Mouse (Mus musculus) MEL (cell line): Measurements from ENCODE around the gene Nox3. TPM values are rescaled to one million over a fixed set of nuclear protein-coding genes. Genes with fewer than 3 reads are reported as not detected.

Source experiments
- DNase-seq: peaks from one replicate; pipeline ENCODE4 v3.0.0; 2011; ENCODE audit warnings: low read depth, low spot score
- H3K27ac ChIP-seq: 2 replicates; pipeline ENCODE4 v1.5.1; 2012; ENCODE audit warnings: low read depth, mild to moderate bottlenecking, control low read depth, low read length, moderate library complexity; ENCODE audit not compliant: control insufficient read depth
- H3K27me3 ChIP-seq, 2 experiments: fragments of 150-350 bp in 1 of 2; sonication (generic) in 1 of 2; 2 replicates each; pipeline ENCODE4 v1.6.1; 2012; ENCODE audit warnings: low read length in 2 of 2, mild to moderate bottlenecking in 2 of 2, improper control_type of control experiment in 1 of 2, moderate library complexity in 1 of 2; ENCODE audit not compliant: insufficient read depth in 2 of 2, control insufficient read depth in 1 of 2
- H3K36me3 ChIP-seq, 2 experiments: 2 replicates each; pipeline ENCODE4 v1.6.1; 2012 to 2014; ENCODE audit warnings: low read length in 2 of 2, improper control_type of control experiment in 1 of 2, inconsistent platforms in 1 of 2, mild to moderate bottlenecking in 1 of 2; ENCODE audit not compliant: insufficient read depth in 2 of 2, control insufficient read depth in 1 of 2
- H3K4me1 ChIP-seq, 2 experiments: fragments of 150-350 bp in 1 of 2; sonication (generic) in 1 of 2; 2 replicates each; pipeline ENCODE4 v1.6.1; 2012; ENCODE audit warnings: low read length in 2 of 2, improper control_type of control experiment in 1 of 2, mild to moderate bottlenecking in 1 of 2; ENCODE audit not compliant: insufficient read depth in 2 of 2, control insufficient read depth in 1 of 2
- H3K4me3 ChIP-seq, 2 experiments: fragments of 150-350 bp in 1 of 2; sonication (generic) in 1 of 2; 2 replicates each; pipeline ENCODE4 v1.5.1; 2012; ENCODE audit warnings: low read depth in 2 of 2, low read length in 2 of 2, mild to moderate bottlenecking in 2 of 2, moderate library complexity in 2 of 2, control low read depth in 1 of 2, improper control_type of control experiment in 1 of 2; ENCODE audit not compliant: control insufficient read depth in 1 of 2, insufficient read depth in 1 of 2
- H3K79me2 ChIP-seq: 2 replicates; pipeline ENCODE4 v1.6.1; 2012; ENCODE audit warnings: mild to moderate bottlenecking, low read length, moderate library complexity; ENCODE audit not compliant: control insufficient read depth, poor library complexity, insufficient read depth
- H3K9ac ChIP-seq: 2 replicates; pipeline ENCODE4 v1.6.1; 2012; ENCODE audit warnings: low read depth, mild to moderate bottlenecking, control low read depth, low read length, moderate library complexity; ENCODE audit not compliant: control insufficient read depth, poor library complexity, severe bottlenecking
- H3K9me3 ChIP-seq: fragments of 150-350 bp; sonication (generic); replicated peaks from 2 replicates; pipeline ENCODE4 v1.6.1; 2012; ENCODE audit warnings: mild to moderate bottlenecking, low read length, improper control_type of control experiment, moderate library complexity; ENCODE audit not compliant: insufficient read depth
- CHD2 ChIP-seq: IDR thresholded peaks from 2 replicates; pipeline ENCODE4 v1.6.1; 2011; ENCODE audit warnings: low read length, improper control_type of control experiment
- E2F4 ChIP-seq: IDR thresholded peaks from 2 replicates; pipeline ENCODE4 v1.6.1; 2011; ENCODE audit warnings: low read depth, low read length, improper control_type of control experiment, borderline replicate concordance
- HCFC1 ChIP-seq: IDR thresholded peaks from 2 replicates; pipeline ENCODE4 v1.6.1; 2012; ENCODE audit warnings: low read depth, mild to moderate bottlenecking, inconsistent platforms, low read length, improper control_type of control experiment, moderate library complexity
- JUND ChIP-seq: IDR thresholded peaks from 2 replicates; pipeline ENCODE4 v1.6.1; 2011; ENCODE audit warnings: low read depth, mild to moderate bottlenecking, improper control_type of control experiment, low read length
- KAT2A ChIP-seq: conservative IDR thresholded peaks from 2 replicates; pipeline ENCODE4 v1.6.1; 2012; ENCODE audit warnings: low read depth, low read length, improper control_type of control experiment, inconsistent platforms
- MAX ChIP-seq: IDR thresholded peaks from 2 replicates; pipeline ENCODE4 v1.6.1; 2011; ENCODE audit warnings: low read length, improper control_type of control experiment
- MAZ ChIP-seq: IDR thresholded peaks from 2 replicates; pipeline ENCODE4 v1.6.1; 2012; ENCODE audit warnings: low read depth, mild to moderate bottlenecking, inconsistent platforms, low read length, improper control_type of control experiment
- MEF2A ChIP-seq: IDR thresholded peaks from 2 replicates; pipeline ENCODE4 v1.6.1; 2014; ENCODE audit warnings: low read depth, mild to moderate bottlenecking, inconsistent platforms, low read length, improper control_type of control experiment; ENCODE audit not compliant: poor library complexity, insufficient replicate concordance, severe bottlenecking; ENCODE audit errors: extremely low read depth
- MXI1 ChIP-seq: IDR thresholded peaks from 2 replicates; pipeline ENCODE4 v1.6.1; 2011; ENCODE audit warnings: mild to moderate bottlenecking, low read depth, low read length, improper control_type of control experiment
- MYB ChIP-seq: IDR thresholded peaks from 2 replicates; pipeline ENCODE4 v1.6.1; 2011; ENCODE audit warnings: mild to moderate bottlenecking, low read depth, low read length, improper control_type of control experiment
- NELFE ChIP-seq: IDR thresholded peaks from 2 replicates; pipeline ENCODE4 v1.6.1; 2011; ENCODE audit warnings: low read depth, low read length, improper control_type of control experiment
- POLR2AphosphoS2 ChIP-seq: IDR thresholded peaks from 2 replicates; pipeline ENCODE4 v1.6.1; 2011; ENCODE audit warnings: low read length, improper control_type of control experiment
- RAD21 ChIP-seq: IDR thresholded peaks from 2 replicates; pipeline ENCODE4 v1.6.1; 2011; ENCODE audit warnings: mild to moderate bottlenecking, low read depth, low read length, improper control_type of control experiment
- TAL1 ChIP-seq: IDR thresholded peaks from 2 replicates; pipeline ENCODE4 v1.6.1; 2012; ENCODE audit warnings: mild to moderate bottlenecking, inconsistent platforms, low read length, moderate library complexity, mixed read lengths
- USF1 ChIP-seq: IDR thresholded peaks from 2 replicates; pipeline ENCODE4 v1.6.1; 2014; ENCODE audit warnings: low read depth, mild to moderate bottlenecking, inconsistent platforms, low read length, improper control_type of control experiment, moderate library complexity
- USF2 ChIP-seq, 2 experiments: IDR thresholded peaks; 2 replicates each; pipeline ENCODE4 v1.6.1; 2011 to 2012; ENCODE audit warnings: improper control_type of control experiment in 2 of 2, low read length in 2 of 2, borderline replicate concordance in 1 of 2, inconsistent platforms in 1 of 2, low read depth in 1 of 2, mild to moderate bottlenecking in 1 of 2; ENCODE audit not compliant: insufficient read depth in 1 of 2
- ZC3H11A ChIP-seq: IDR thresholded peaks from 2 replicates; pipeline ENCODE4 v1.6.1; 2012; ENCODE audit warnings: low read depth, mild to moderate bottlenecking, inconsistent platforms, low read length, improper control_type of control experiment
- ZKSCAN1 ChIP-seq: IDR thresholded peaks from 2 replicates; pipeline ENCODE4 v1.6.1; 2012; ENCODE audit warnings: low read depth, mild to moderate bottlenecking, inconsistent platforms, low read length, improper control_type of control experiment, moderate library complexity
- ZMIZ1 ChIP-seq: IDR thresholded peaks from 2 replicates; pipeline ENCODE4 v1.6.1; 2012; ENCODE audit warnings: low read depth, mild to moderate bottlenecking, inconsistent platforms, low read length, improper control_type of control experiment, moderate library complexity
- ZNF384 ChIP-seq: IDR thresholded peaks from 2 replicates; pipeline ENCODE4 v1.6.1; 2012; ENCODE audit warnings: low read depth, mild to moderate bottlenecking, inconsistent platforms, low read length, improper control_type of control experiment
- polyA plus RNA-seq, 2 experiments: library from polyadenylated mRNA; stranded (reverse) in 1 of 2; unstranded in 1 of 2; fragments of >175 nt in 1 of 2; fragments of >200 nt in 1 of 2; gene quantifications; 2 replicates each; pipeline versions ENCODE4 v1.2.1 to v1.2.4; 2012; ENCODE audit warnings: low replicate concordance in 2 of 2, low read depth in 1 of 2; ENCODE audit not compliant: insufficient read length in 2 of 2, insufficient read depth in 1 of 2, missing spikeins in 1 of 2
- total RNA-seq: library from RNA; depleted of rRNA; stranded (reverse); fragments of 300-350 nt; gene quantifications from 2 replicates; pipeline ENCODE4 v1.2.3, GENCODE M21; 2012

The Nox3 gene
- total and polyA plus RNA-seq, 3 experiments: not detected

- Histone ChIP-seq H3K36me3 (no peaks in the 10 kb centered on the region), H3K9me3 (no peaks in the 10 kb centered on the region), H3K27ac (no peak overlapping the region), H3K27me3 (no peaks in the 10 kb centered on the region), H3K9ac (no peak overlapping the region), H3K4me3 (no peak overlapping the region), H3K79me2 (no peaks in the 10 kb centered on the region), H3K4me1 (no peaks in the 10 kb centered on the region)
- no peak for DNase-seq
- TF ChIP-seq MEF2A: no peak
- no peak for TF ChIP-seq RAD21
Measured at GRCm38 (mm10) chr17:3734286-3734685, 38.2 kb upstream of the Nox3 start.

- TF ChIP-seq ZNF384 (no peak), MXI1 (no peak), USF2 (IDR thresholded peaks at IDR 0.05; ENCODE audit: borderline replicate concordance in 1 of 2, insufficient read depth in 1 of 2, low read depth in 1 of 2, low read length in 2 of 2) (no peak), POLR2AphosphoS2 (no peak), MYB (no peak), JUND (no peak), ZMIZ1 (no peak)
- Histone ChIP-seq H3K4me1 (no peaks in the 10 kb centered on the region), H3K9ac (no peak overlapping the region), H3K9me3 (no peaks in the 10 kb centered on the region), H3K27ac (no peak overlapping the region), H3K4me3 (no peak overlapping the region), H3K79me2 (no peaks in the 10 kb centered on the region), H3K36me3 (no peaks in the 10 kb centered on the region), H3K27me3 (no peaks in the 10 kb centered on the region)
- no peak for DNase-seq
Measured at GRCm38 (mm10) chr17:3705350-3705930, 9.4 kb upstream of the Nox3 start.

- no peaks in the 10 kb centered on the region for H3K4me1 ChIP-seq
- H3K4me3 ChIP-seq: no peak overlapping the region
- no peak overlapping the region for H3K27ac ChIP-seq
- H3K9ac ChIP-seq: no peak overlapping the region
- no peaks in the 10 kb centered on the region for H3K9me3 ChIP-seq
- TF ChIP-seq NELFE (no peak), HCFC1 (no peak), ZKSCAN1 (no peak), MXI1 (no peak), KAT2A (no peak), MAZ (no peak), TAL1 (no peak), ZC3H11A (no peak), CHD2 (no peak), E2F4 (no peak), USF1 (no peak), MAX (no peak)
- no peak for DNase-seq
- H3K27me3 ChIP-seq: no peaks in the 10 kb centered on the region; a peak in 1 of 4 replicates
- H3K79me2 ChIP-seq: no peaks in the 10 kb centered on the region
- H3K36me3 ChIP-seq: no peaks in the 10 kb centered on the region
Measured at GRCm38 (mm10) chr17:3702320-3702719, 6.3 kb upstream of the Nox3 start.
